Mouse (Mus musculus): ENCODE results near the gene Ablim1.

Ablim1 gene

GRCm38 (mm10) chr19:57306601-57307000 lies 8.1 kb downstream of the Ablim1 start:
- DNase-seq (ENCODE audit: inconsistent age in 2 of 2, low spot score in 1 of 2) = no peak

- DNase-seq (ENCODE audit: inconsistent age in 2 of 2, low spot score in 1 of 2) = no peak
These were observed 8.7 kb downstream of the Ablim1 start for GRCm38 (mm10) chr19:57305972-57306371.

GRCm38 (mm10) chr19:57304666-57305065 lies 10.1 kb downstream of the Ablim1 start:
- DNase-seq (ENCODE audit: inconsistent age in 2 of 2, low spot score in 1 of 2) = no peak

GRCm38 (mm10) chr19:57301961-57302395 lies 12.7 kb downstream of the Ablim1 start:
- no peak for DNase-seq (ENCODE audit: inconsistent age in 2 of 2, low spot score in 1 of 2)

- peak in 1 of 2 experiments; percentile 45 for DNase-seq (ENCODE audit: inconsistent age in 2 of 2, low spot score in 1 of 2)
These were observed 16.7 kb downstream of the Ablim1 start for GRCm38 (mm10) chr19:57298006-57298405.

GRCm38 (mm10) chr19:57297447-57297846 lies 17.3 kb downstream of the Ablim1 start:
- DNase-seq (ENCODE audit: inconsistent age in 2 of 2, low spot score in 1 of 2) = no peak

GRCm38 (mm10) chr19:57296539-57296938 lies 18.2 kb downstream of the Ablim1 start:
- peak; percentile 59 to 77 for DNase-seq (ENCODE audit: inconsistent age in 2 of 2, low spot score in 1 of 2)

GRCm38 (mm10) chr19:57295521-57295920 lies 19.2 kb downstream of the Ablim1 start:
- no peak for DNase-seq (ENCODE audit: inconsistent age in 2 of 2, low spot score in 1 of 2)

GRCm38 (mm10) chr19:57294356-57294755 lies 20.4 kb downstream of the Ablim1 start:
- DNase-seq (ENCODE audit: inconsistent age in 2 of 2, low spot score in 1 of 2) = peak in 1 of 2 experiments; percentile 57

GRCm38 (mm10) chr19:57293737-57294136 lies 21.0 kb downstream of the Ablim1 start:
- DNase-seq (ENCODE audit: inconsistent age in 2 of 2, low spot score in 1 of 2) = peak in 1 of 2 experiments; percentile 45

- no peak for DNase-seq (ENCODE audit: inconsistent age in 2 of 2, low spot score in 1 of 2)
These were observed 31.4 kb downstream of the Ablim1 start for GRCm38 (mm10) chr19:57283310-57283709.

- DNase-seq (ENCODE audit: inconsistent age in 2 of 2, low spot score in 1 of 2) = no peak
These were observed 32.1 kb downstream of the Ablim1 start for GRCm38 (mm10) chr19:57282642-57283041.

- DNase-seq (ENCODE audit: inconsistent age in 2 of 2, low spot score in 1 of 2) = no peak
These were observed 35.1 kb downstream of the Ablim1 start for GRCm38 (mm10) chr19:57279666-57280065.

GRCm38 (mm10) chr19:57278263-57278662 lies 36.5 kb downstream of the Ablim1 start:
- no peak for DNase-seq (ENCODE audit: inconsistent age in 2 of 2, low spot score in 1 of 2)

- no peak for DNase-seq (ENCODE audit: inconsistent age in 2 of 2, low spot score in 1 of 2)
These were observed 37.7 kb downstream of the Ablim1 start for GRCm38 (mm10) chr19:57277010-57277409.

- no peak for DNase-seq (ENCODE audit: inconsistent age in 2 of 2, low spot score in 1 of 2)
These were observed 39.4 kb downstream of the Ablim1 start for GRCm38 (mm10) chr19:57275166-57275953.

- DNase-seq (ENCODE audit: inconsistent age in 2 of 2, low spot score in 1 of 2) = no peak
These were observed 40.0 kb downstream of the Ablim1 start for GRCm38 (mm10) chr19:57274717-57275116.

GRCm38 (mm10) chr19:57274286-57274685 lies 40.4 kb downstream of the Ablim1 start:
- DNase-seq (ENCODE audit: inconsistent age in 2 of 2, low spot score in 1 of 2) = no peak

- DNase-seq (ENCODE audit: inconsistent age in 2 of 2, low spot score in 1 of 2) = peak; percentile 66 to 80
These were observed 41.7 kb downstream of the Ablim1 start for GRCm38 (mm10) chr19:57272824-57273613.

- no peak for DNase-seq (ENCODE audit: inconsistent age in 2 of 2, low spot score in 1 of 2)
These were observed 43.0 kb downstream of the Ablim1 start for GRCm38 (mm10) chr19:57271757-57272156.

GRCm38 (mm10) chr19:57270711-57271110 lies 44.0 kb downstream of the Ablim1 start:
- no peak for DNase-seq (ENCODE audit: inconsistent age in 2 of 2, low spot score in 1 of 2)

- no peak for DNase-seq (ENCODE audit: inconsistent age in 2 of 2, low spot score in 1 of 2)
These were observed 44.9 kb downstream of the Ablim1 start for GRCm38 (mm10) chr19:57269791-57270190.
